Mouse (Mus musculus) cortical plate, adult 2 months (tissue): ENCODE data around the gene Sars2.

ENCODE experiments used
- CTCF ChIP-seq: fragments of 200-500 bp; IDR thresholded peaks from 2 replicates; pipeline ENCODE4 v1.5.1; 2011; ENCODE audit warnings: mild to moderate bottlenecking, control low read depth, low read length; ENCODE audit not compliant: insufficient read depth; ENCODE audit errors: extremely low read depth
- POLR2A ChIP-seq: fragments of 200-500 bp; IDR thresholded peaks from 2 replicates; pipeline ENCODE4 v1.6.1; 2011; ENCODE audit warnings: mild to moderate bottlenecking, low read length, control low read depth; ENCODE audit not compliant: insufficient read depth; ENCODE audit errors: extremely low read depth

- TF ChIP-seq CTCF (no peak), POLR2A (no peak)
Observed at GRCm38 (mm10) chr7:28775129-28775528, 33.3 kb downstream of the Sars2 start.
